Mouse (Mus musculus) T-cell, adult 2 months (primary cell): ENCODE data around the gene Sucla2.
"Not testable (repeated sequence)": the region's sequence is repeated elsewhere in the genome, so short reads cannot be mapped to it uniquely, and the experiment has no call there.

Experiments
- DNase-seq: peaks from one replicate; pipeline ENCODE4 v3.0.0; 2022; ENCODE audit warnings: low spot score

Sucla2 gene

DNA sequence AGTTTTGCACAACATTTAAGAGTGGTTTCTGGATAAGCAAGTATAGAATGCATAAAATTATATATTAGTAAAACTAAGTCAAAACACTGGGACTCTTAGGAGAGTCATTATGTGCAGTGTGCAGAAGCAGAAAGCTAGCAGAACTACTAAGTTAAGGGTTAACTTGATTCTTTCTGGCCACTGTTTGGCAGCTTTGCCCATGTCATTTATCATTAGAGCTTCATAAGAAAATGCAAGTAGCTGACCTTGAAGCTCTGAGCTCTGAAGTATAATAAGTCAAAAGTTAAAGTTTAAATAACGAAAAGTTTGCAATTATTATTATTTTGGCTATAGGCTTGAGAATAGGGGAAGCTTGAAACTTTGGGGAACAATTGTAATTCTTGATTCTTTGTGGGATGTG, 89.8 kb downstream of the Sucla2 start:
- DNase-seq = not testable (repeated sequence)

DNA sequence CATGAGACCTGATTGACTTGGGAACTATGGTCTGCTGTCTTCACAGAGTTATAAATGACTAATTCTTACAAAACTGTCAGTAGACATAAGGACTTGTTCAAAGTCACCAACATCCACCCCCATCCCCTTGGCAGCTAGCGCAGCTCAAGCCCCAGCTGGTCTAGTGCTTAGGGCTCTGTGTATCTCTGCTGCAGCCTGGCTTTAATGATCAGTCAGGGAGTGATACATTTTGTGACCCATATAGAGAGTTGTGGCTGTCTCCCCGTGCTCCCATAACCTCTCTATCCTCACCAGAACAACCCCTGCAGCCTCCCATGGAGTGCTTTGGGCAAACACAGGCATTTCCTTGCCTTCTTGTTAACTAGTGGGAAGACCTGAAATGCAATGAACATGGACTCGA, 95.8 kb downstream of the Sucla2 start:
- no peak for DNase-seq

DNA sequence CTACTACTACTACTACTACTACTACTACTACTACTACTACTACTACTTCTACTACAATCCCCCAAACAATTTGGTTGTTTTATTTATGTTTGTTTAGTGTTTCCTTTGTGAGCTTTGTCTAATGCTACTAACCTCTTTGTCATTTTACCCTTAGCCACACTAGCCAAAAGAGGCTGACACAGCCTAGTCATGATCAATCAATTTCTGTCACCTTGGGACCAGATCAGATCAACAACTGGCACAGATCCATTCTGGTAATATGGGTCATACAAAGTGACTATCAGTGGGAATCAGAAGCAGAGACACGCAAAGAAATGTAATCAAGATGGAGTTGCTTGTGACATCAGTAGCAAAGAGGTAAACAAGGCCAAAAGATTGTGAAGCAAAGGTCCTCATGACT, 97.9 kb downstream of the Sucla2 start:
- no peak for DNase-seq

DNA sequence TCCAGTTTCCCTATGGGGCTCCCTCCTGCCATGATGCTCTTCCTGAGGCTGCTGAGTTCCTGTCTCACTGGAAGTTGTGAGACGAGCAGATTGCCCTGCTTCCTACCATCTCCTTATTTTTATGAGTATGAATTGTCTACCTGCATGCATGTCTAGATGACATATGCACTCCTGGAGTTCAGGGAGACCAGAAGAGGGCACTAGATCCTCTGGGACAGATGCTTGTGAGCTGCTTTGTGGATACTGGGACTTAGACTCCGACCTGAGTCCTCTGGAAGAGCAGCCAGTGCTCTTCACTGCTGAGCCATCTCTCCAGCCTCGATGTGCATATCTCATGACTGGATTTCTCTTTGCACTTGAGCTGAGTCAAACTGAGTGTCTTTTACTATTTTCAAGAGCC, 100.3 kb downstream of the Sucla2 start:
- DNase-seq = no peak

DNA sequence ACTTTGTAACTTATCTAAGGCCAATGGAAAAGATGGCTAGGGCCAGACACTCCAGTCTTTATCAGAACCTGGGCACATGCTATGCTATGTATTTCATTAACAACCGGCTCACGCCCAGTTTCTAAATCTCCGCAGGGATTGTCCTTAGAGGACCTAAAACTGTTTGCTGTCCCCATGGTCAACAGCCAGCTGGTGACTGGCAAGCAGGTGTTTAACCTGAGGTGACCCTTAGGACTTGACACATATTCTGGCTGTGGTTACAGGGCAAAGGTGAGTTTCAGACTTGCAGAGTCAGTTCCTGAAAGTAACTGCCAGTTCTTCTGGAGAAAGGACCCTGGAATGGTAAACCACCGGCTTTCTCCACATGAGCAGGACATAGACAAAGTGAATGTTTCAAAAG, 106.4 kb downstream of the Sucla2 start:
- DNase-seq = no peak

DNA sequence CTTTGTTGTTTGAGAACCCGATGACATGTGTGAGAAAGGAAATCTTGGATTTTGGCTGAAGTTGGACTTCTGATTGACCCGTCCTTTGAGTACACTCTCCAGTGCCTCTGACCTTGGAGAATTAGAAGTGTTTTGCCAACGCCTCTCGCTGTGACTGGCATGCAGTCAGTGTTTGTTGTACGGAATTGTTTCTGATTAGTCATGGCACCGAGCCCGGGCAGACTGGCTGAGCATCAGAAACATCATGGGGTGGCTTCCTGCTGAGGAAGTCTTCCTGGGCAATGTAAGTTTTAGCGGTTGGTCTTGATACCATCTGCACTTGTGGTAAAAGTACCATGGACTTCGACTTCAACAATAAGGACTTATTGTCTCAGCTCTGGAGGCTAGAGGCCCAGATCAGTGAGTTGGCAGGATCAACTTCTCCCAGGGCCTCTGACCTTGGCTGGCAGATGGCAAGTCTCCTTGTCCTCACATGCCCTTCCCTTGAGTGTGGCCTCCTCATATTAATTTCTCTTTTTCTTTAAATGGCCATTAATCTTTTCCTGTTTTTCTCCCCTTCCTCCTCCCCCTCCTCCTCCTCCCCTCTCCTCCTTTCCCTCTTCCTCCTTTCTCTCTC, 107.6 kb downstream of the Sucla2 start:
- no peak for DNase-seq

DNA sequence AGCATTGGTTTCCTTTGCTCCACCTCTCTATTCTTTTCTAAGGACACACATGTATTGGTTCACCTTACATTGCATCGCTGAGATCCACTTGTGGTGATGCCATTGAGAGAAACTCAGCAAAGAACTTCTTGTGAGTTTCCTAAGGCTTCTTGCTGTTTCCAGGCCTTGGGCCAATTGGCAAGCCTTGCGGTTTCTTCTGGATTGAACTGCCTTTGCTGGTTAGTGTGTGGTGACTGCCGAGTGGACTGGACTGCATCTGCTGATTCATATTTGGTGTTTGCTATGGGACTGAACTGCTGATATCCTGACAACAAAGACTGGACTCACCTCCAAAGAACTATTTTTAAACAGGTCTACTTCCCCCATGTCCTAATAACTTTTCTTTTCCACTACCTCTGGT, 109.2 kb downstream of the Sucla2 start:
- DNase-seq = no peak

DNA sequence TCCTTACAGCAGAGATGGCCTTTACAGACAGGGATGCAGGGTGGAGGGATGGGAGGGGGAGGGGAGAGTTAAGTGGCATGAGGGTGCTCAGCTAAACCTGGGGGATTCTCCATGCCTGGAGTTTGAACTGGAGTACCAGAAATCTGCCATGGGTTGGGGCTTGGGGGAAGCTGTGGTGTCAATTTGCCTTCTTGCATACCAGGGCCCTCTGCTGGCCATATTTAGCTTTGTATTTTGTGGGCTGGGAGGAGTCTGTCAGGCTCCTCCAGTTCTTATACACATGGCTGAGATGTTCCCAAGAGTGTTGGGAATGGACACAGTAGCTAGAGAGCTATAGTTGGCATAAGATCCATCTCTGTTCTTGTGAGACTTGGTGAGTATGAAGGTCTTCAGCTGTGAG, 112.3 kb downstream of the Sucla2 start:
- no peak for DNase-seq
